Mouse (Mus musculus): ENCODE data around the gene Asb13.

Gene Asb13

GRCm38 (mm10) chr13:3667288-3667873, 33.5 kb downstream of the Asb13 start:
- no peak for DNase-seq

GRCm38 (mm10) chr13:3668068-3668467, 34.2 kb downstream of the Asb13 start:
- no peak for DNase-seq

GRCm38 (mm10) chr13:3669611-3670010, 35.8 kb downstream of the Asb13 start:
- no peak for DNase-seq

- no peak for DNase-seq
These were observed 36.2 kb downstream of the Asb13 start for GRCm38 (mm10) chr13:3670039-3670438.

- no peak for DNase-seq
These were observed 39.3 kb downstream of the Asb13 start for GRCm38 (mm10) chr13:3673151-3673550.

GRCm38 (mm10) chr13:3673622-3674021, 39.8 kb downstream of the Asb13 start:
- DNase-seq, result no peak

GRCm38 (mm10) chr13:3675855-3676254, 42.0 kb downstream of the Asb13 start:
- no peak for DNase-seq

GRCm38 (mm10) chr13:3679098-3679497, 45.3 kb downstream of the Asb13 start:
- no peak for DNase-seq

- DNase-seq, result no peak
These were observed 52.5 kb downstream of the Asb13 start for GRCm38 (mm10) chr13:3686306-3686705.

- no peak for DNase-seq
These were observed 60.9 kb downstream of the Asb13 start for GRCm38 (mm10) chr13:3694599-3695343.

GRCm38 (mm10) chr13:3696977-3697735, 63.3 kb downstream of the Asb13 start:
- no peak for DNase-seq

GRCm38 (mm10) chr13:3700752-3701151, 66.9 kb downstream of the Asb13 start:
- no peak for DNase-seq

All from thymus, postnatal 4 days (tissue).